Mouse (Mus musculus) kidney, postnatal 0 days (tissue): Measurements from ENCODE around the gene Meis3. TPM values are rescaled to one million over a fixed set of nuclear protein-coding genes. Genes with fewer than 3 reads are reported as not detected.
A peak's percentile ranks its signal among the peaks of the same experiment; 100 is the strongest.

ENCODE experiments used
- ATAC-seq: fragments of 200-750 bp; cut with Nextera tagmentation; replicated peaks from 2 replicates; pipeline ENCODE4 v1.8.0; 2017; ENCODE audit warnings: low read depth, moderate number of reproducible peaks, moderate TSS enrichment, moderate library complexity; ENCODE audit not compliant: low FRiP score
- DNase-seq: peaks from one replicate; pipeline ENCODE4 v3.0.0-alpha.2; 2016; ENCODE audit warnings: low spot score
- H3K27ac ChIP-seq: fragments of 300-500 bp; sonication (generic); 2 replicates; pipeline ENCODE4 v1.5.1; 2014; ENCODE audit warnings: mild to moderate bottlenecking
- H3K27me3 ChIP-seq: fragments of 300-500 bp; sonication (generic); 2 replicates; pipeline ENCODE4 v1.6.1; 2014; ENCODE audit warnings: low read length, mixed read lengths; ENCODE audit not compliant: insufficient read depth
- H3K36me3 ChIP-seq: fragments of 300-500 bp; sonication (generic); 2 replicates; pipeline ENCODE4 v1.6.1; 2014; ENCODE audit warnings: low read length, mixed read lengths; ENCODE audit not compliant: insufficient read depth
- H3K4me1 ChIP-seq: fragments of 300-500 bp; sonication (generic); replicated peaks from 2 replicates; pipeline ENCODE4 v1.6.1; 2014; ENCODE audit warnings: antibody characterized with exemption, low read length, mixed read lengths; ENCODE audit not compliant: insufficient read depth
- H3K4me2 ChIP-seq: fragments of 300-500 bp; sonication (generic); 2 replicates; pipeline ENCODE4 v1.6.1; 2014; ENCODE audit warnings: mild to moderate bottlenecking, low read length, moderate library complexity, mixed read lengths
- H3K4me3 ChIP-seq: fragments of 300-500 bp; sonication (generic); replicated peaks from 2 replicates; pipeline ENCODE4 v1.5.1; 2014; ENCODE audit warnings: low read depth, low read length
- H3K9ac ChIP-seq: fragments of 300-500 bp; sonication (generic); 2 replicates; pipeline ENCODE4 v1.6.1; 2014; ENCODE audit warnings: low read depth, low read length
- H3K9me3 ChIP-seq: fragments of 300-500 bp; sonication (generic); replicated peaks from 2 replicates; pipeline ENCODE4 v1.6.1; 2016; ENCODE audit warnings: low read length, inconsistent platforms, mixed read lengths
- CTCF ChIP-seq: IDR thresholded peaks from 2 replicates; pipeline ENCODE4 v1.5.1; 2016; ENCODE audit warnings: antibody characterized with exemption, low read depth, mild to moderate bottlenecking, moderate library complexity
- WGBS: fragments of 180-500 bp; shearing (Covaris S2); extraction: QIAGEN DNeasy Blood & Tissue Kit; methylation state at CpG from one replicate; pipeline ENCODE4 v1.1.7; 2014; 5-methylcytosine and 5-hydroxymethylcytosine counted together
- polyA plus RNA-seq: library from polyadenylated mRNA; unstranded; fragments of >200 nt; fragmentation: Nextera tagmentation; extraction: Ambion mirVana; gene quantifications from 2 replicates; pipeline ENCODE4 v1.2.1, GENCODE M21; 2015

Meis3 gene
- polyA plus RNA-seq, 1 experiment from 2014 or later = 12.9 TPM

- ATAC-seq = no peak
These were observed 28.1 kb upstream of the Meis3 start for GRCm38 (mm10) chr7:16146489-16147410.

GRCm38 (mm10) chr7:16147643-16148042 lies 27.2 kb upstream of the Meis3 start:
- Histone ChIP-seq H3K9me3 (no peaks in the 10 kb centered on the region), H3K9ac (no peak overlapping the region), H3K27ac (no peak overlapping the region), H3K27me3 (no peaks in the 10 kb centered on the region), H3K4me1 (no peaks in the 10 kb centered on the region), H3K4me3 (no peak overlapping the region), H3K4me2 (no peak overlapping the region), H3K36me3 (no peaks in the 10 kb centered on the region)
- DNase-seq = peak; percentile 64
- ATAC-seq = no peak
- no peak for TF ChIP-seq CTCF
- WGBS = 13% methylated on average over 15 of the region's 15 CpGs

More at GRCm38 (mm10) chr7:16146489-16147410, 28.1 kb upstream of the Meis3 start:
- no peak for TF ChIP-seq CTCF
- Histone ChIP-seq H3K4me1 (no peaks in the 10 kb centered on the region), H3K36me3 (no peaks in the 10 kb centered on the region), H3K4me3 (no peak overlapping the region), H3K27ac (no peak overlapping the region), H3K4me2 (no peak overlapping the region), H3K9ac (no peak overlapping the region), H3K9me3 (no peaks in the 10 kb centered on the region), H3K27me3 (no peaks in the 10 kb centered on the region)
- DNase-seq = no peak
- WGBS = 26% methylated on average over 27 of the region's 27 CpGs

DNA sequence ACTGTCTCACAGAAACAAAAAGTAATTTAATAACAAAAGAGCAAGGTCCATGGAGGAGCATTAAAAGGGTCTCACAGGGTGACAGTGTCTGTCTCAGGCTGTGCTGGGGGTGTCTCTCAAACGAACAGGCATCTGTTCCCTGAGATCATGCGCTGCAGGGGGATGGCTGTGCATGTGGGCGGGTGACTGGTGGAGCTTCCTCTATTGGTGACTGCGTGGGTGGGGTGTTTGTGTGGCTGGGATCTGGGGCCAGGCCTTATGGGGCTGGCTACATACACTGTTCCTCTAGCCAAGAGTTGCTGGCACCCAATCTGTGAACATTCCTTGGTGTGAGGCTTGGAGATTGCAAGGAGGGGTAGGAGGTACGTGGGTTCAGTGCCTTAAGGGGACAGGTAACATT lies 25.6 kb upstream of the Meis3 start:
- no peak for TF ChIP-seq CTCF
- H3K9me3 ChIP-seq = no peaks in the 10 kb centered on the region
- no peaks in the 10 kb centered on the region for H3K36me3 ChIP-seq
- no peaks in the 10 kb centered on the region for H3K27me3 ChIP-seq
- 58% methylated on average over 5 of the region's 5 CpGs for WGBS
- H3K4me1 ChIP-seq = no peaks in the 10 kb centered on the region
- H3K9ac ChIP-seq = no peak overlapping the region
- H3K4me2 ChIP-seq = no peak overlapping the region
- ATAC-seq (no peak), DNase-seq (no peak)
- H3K4me3 ChIP-seq = no peak overlapping the region
- H3K27ac ChIP-seq = no peak overlapping the region

DNA sequence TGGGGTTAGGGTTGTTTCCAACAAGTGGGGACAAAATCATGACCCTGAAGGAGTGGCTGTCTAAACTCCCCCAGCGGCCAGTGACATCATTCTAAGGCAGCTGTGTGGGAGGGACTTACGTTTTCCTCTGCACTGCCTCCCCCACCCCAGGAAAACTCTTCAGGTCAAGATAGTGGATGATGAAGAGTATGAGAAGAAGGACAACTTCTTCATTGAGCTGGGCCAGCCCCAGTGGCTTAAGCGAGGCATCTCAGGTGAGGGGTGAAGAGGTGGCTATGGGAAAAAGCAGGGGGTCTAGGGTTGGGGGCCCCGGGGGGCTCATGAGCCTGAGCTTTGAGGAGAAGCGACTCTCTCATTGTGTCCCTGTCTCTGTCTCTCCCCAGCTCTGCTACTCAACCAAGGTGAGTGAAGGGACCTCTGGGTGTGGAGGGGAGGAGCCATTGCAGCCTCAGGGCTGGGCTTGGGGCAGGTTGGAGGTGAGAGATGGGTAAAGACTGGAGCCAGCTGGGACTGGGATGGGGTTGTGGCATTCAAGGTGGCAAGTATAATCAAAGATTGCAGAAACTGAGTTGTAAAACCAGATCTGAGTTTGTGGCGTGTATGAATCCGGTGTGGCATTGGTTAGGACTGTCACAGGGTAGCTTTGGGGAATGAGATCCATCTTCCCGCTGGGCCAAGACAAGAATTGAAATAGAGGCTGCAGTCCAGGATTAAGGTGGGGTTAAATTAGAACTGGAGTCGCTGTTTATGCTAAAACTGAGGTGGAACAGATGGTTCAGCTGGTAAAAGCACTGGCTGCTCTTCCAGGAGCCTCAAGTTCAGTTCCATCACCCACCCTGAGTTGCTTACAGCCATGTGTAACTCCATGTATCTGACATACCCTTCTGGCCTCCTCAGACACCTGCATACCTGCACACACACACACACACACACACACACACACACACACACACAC lies 24.4 kb upstream of the Meis3 start:
- no peaks in the 10 kb centered on the region for H3K36me3 ChIP-seq
- 71% methylated on average over 9 of the region's 9 CpGs for WGBS
- no peak overlapping the region for H3K9ac ChIP-seq
- H3K27me3 ChIP-seq = no peaks in the 10 kb centered on the region
- H3K27ac ChIP-seq = no peak overlapping the region
- TF ChIP-seq CTCF = no peak
- H3K4me1 ChIP-seq = no peaks in the 10 kb centered on the region
- DNase-seq (no peak), ATAC-seq (no peak)
- no peaks in the 10 kb centered on the region for H3K9me3 ChIP-seq
- no peak overlapping the region for H3K4me3 ChIP-seq
- H3K4me2 ChIP-seq = no peak overlapping the region

DNA sequence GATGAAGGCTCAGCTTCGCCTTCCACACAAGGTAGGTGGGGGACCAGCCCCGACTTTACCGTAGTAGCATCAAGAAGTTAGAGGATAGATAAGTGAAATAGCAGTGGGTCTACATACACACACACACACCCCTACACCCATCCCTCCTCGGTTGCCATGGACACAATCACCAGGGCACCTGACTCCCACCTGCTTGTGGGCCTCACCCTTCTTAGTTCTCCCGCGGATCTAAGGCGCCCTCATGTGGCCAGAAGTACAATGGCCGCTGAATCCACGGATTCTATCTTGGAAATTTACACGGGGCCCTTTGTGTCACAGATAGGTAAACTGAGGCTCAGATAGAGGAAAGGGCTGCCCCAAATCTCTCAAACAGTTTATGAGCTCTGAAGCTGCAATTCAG lies 21.4 kb upstream of the Meis3 start:
- H3K9ac ChIP-seq = no peak overlapping the region
- H3K4me2 ChIP-seq = no peak overlapping the region
- no peak overlapping the region for H3K27ac ChIP-seq
- peak; percentile 84 for TF ChIP-seq CTCF
- peaks cover under 1% of the 10 kb centered on the region; the same call in 1 of the 2 replicates for H3K27me3 ChIP-seq
- 18% methylated on average over 10 of the region's 10 CpGs for WGBS
- H3K4me3 ChIP-seq = no peak overlapping the region
- no peaks in the 10 kb centered on the region for H3K4me1 ChIP-seq
- ATAC-seq (peak; percentile 71; the same call in 1 of the 2 replicates), DNase-seq (peak; percentile 75)
- no peaks in the 10 kb centered on the region for H3K36me3 ChIP-seq
- H3K9me3 ChIP-seq = no peaks in the 10 kb centered on the region
